Mouse (Mus musculus) liver, postnatal 0 days (tissue): ENCODE data around the gene Rab31. TPM values are rescaled to one million over a fixed set of nuclear protein-coding genes. Genes with fewer than 3 reads are reported as not detected.
A peak's percentile ranks its signal among the peaks of the same experiment; 100 is the strongest.

ENCODE experiments used
- ATAC-seq: fragments of 200-750 bp; cut with Nextera tagmentation; 2 replicates; pipeline ENCODE4 v1.8.0; 2017; ENCODE audit warnings: mild to moderate bottlenecking, moderate library complexity
- DNase-seq: peaks from one replicate; pipeline ENCODE4 v3.0.0-alpha.2; 2016
- H3K27ac ChIP-seq: fragments of 300-500 bp; sonication (generic); 2 replicates; pipeline ENCODE4 v1.5.1; 2014; ENCODE audit warnings: antibody characterized with exemption, moderate library complexity, mild to moderate bottlenecking, low read depth
- H3K27me3 ChIP-seq: fragments of 300-500 bp; sonication (generic); 2 replicates; pipeline ENCODE4 v1.6.1; 2014; ENCODE audit warnings: low read length, control low read depth, mixed read lengths; ENCODE audit not compliant: insufficient read depth
- H3K36me3 ChIP-seq: fragments of 300-500 bp; sonication (generic); replicated peaks from 2 replicates; pipeline ENCODE4 v1.6.1; 2014; ENCODE audit warnings: mild to moderate bottlenecking, control low read depth, low read length, moderate library complexity, mixed read lengths; ENCODE audit not compliant: insufficient read depth
- H3K4me1 ChIP-seq: fragments of 300-500 bp; sonication (generic); 2 replicates; pipeline ENCODE4 v1.6.1; 2014; ENCODE audit warnings: antibody characterized with exemption, mild to moderate bottlenecking, control low read depth; ENCODE audit not compliant: insufficient read depth
- H3K4me2 ChIP-seq: fragments of 300-500 bp; sonication (generic); 2 replicates; pipeline ENCODE4 v1.6.1; 2014; ENCODE audit warnings: low read depth, mild to moderate bottlenecking, low read length, moderate library complexity, mixed read lengths
- H3K4me3 ChIP-seq: fragments of 300-500 bp; sonication (generic); 2 replicates; pipeline ENCODE4 v1.5.1; 2014; ENCODE audit warnings: low read depth, low read length
- H3K9ac ChIP-seq: fragments of 300-500 bp; sonication (generic); replicated peaks from 2 replicates; pipeline ENCODE4 v1.6.1; 2014; ENCODE audit warnings: mild to moderate bottlenecking, moderate library complexity
- H3K9me3 ChIP-seq: fragments of 300-500 bp; sonication (generic); 2 replicates; pipeline ENCODE4 v1.6.1; 2016; ENCODE audit warnings: mild to moderate bottlenecking, control low read depth, low read length, mixed read lengths
- CTCF ChIP-seq: sonication (generic); IDR thresholded peaks from 2 replicates; pipeline ENCODE4 v1.5.1; 2016; ENCODE audit warnings: antibody characterized with exemption, low read depth
- EP300 ChIP-seq: IDR thresholded peaks from 2 replicates; pipeline ENCODE4 v1.6.1; 2016; ENCODE audit warnings: antibody characterized with exemption, low read depth, mild to moderate bottlenecking
- WGBS: fragments of 180-500 bp; shearing (Covaris S2); extraction: QIAGEN DNeasy Blood & Tissue Kit; methylation state at CpG from one replicate; pipeline ENCODE4 v1.1.7; 2014; ENCODE audit not compliant: insufficient replicate concordance; 5-methylcytosine and 5-hydroxymethylcytosine counted together
- polyA plus RNA-seq: library from polyadenylated mRNA; unstranded; fragments of >200 nt; fragmentation: Nextera tagmentation; extraction: Ambion mirVana; gene quantifications from 2 replicates; pipeline ENCODE4 v1.2.1, GENCODE M21; 2015

Gene Rab31
- polyA plus RNA-seq, 1 experiment from 2014 or later: 7.2 TPM

- Histone ChIP-seq H3K4me3 (no peak overlapping the region), H3K27ac (peak overlapping the region; percentile 72), H3K4me2 (no peak overlapping the region), H3K27me3 (no peaks in the 10 kb centered on the region), H3K9me3 (no peaks in the 10 kb centered on the region), H3K4me1 (peaks cover 8% of the 10 kb centered on the region), H3K36me3 (no peaks in the 10 kb centered on the region), H3K9ac (no peak overlapping the region)
- 39% methylated on average over 5 of the region's 5 CpGs for WGBS
- ATAC-seq: no peak
- TF ChIP-seq CTCF: no peak
- peak; percentile 38; the same call in 1 of the 2 replicates for TF ChIP-seq EP300
- no peak for DNase-seq
These were observed 35.4 kb downstream of the Rab31 start for GRCm38 (mm10) chr17:65737175-65737574.

GRCm38 (mm10) chr17:65735088-65735487 lies 37.5 kb downstream of the Rab31 start:
- Histone ChIP-seq H3K9ac (no peak overlapping the region), H3K27me3 (no peaks in the 10 kb centered on the region), H3K36me3 (no peaks in the 10 kb centered on the region), H3K9me3 (no peaks in the 10 kb centered on the region), H3K27ac (no peak overlapping the region), H3K4me1 (peaks cover 13% of the 10 kb centered on the region), H3K4me3 (no peak overlapping the region), H3K4me2 (no peak overlapping the region)
- ATAC-seq (no peak), DNase-seq (no peak)
- 67% methylated on average over 2 of the region's 2 CpGs for WGBS
- no peak for TF ChIP-seq CTCF
- no peak for TF ChIP-seq EP300

- TF ChIP-seq CTCF (no peak), EP300 (no peak)
- ATAC-seq: no peak
- Histone ChIP-seq H3K27me3 (no peaks in the 10 kb centered on the region), H3K36me3 (no peaks in the 10 kb centered on the region), H3K9me3 (no peaks in the 10 kb centered on the region), H3K27ac (no peak overlapping the region), H3K4me3 (no peak overlapping the region), H3K9ac (no peak overlapping the region), H3K4me1 (peaks cover 11% of the 10 kb centered on the region), H3K4me2 (no peak overlapping the region)
- no peak for DNase-seq
- WGBS: 45% methylated on average over 4 of the region's 4 CpGs
These were observed 39.9 kb downstream of the Rab31 start for GRCm38 (mm10) chr17:65732666-65733065.

- Histone ChIP-seq H3K9me3 (no peaks in the 10 kb centered on the region), H3K27ac (no peak overlapping the region), H3K9ac (no peak overlapping the region), H3K4me1 (peaks cover 11% of the 10 kb centered on the region), H3K4me3 (no peak overlapping the region), H3K27me3 (no peaks in the 10 kb centered on the region), H3K4me2 (no peak overlapping the region), H3K36me3 (no peaks in the 10 kb centered on the region)
- TF ChIP-seq EP300 (no peak), CTCF (no peak)
- WGBS: 74% methylated on average over 9 of the region's 9 CpGs
- DNase-seq (no peak), ATAC-seq (no peak)
These were observed 40.8 kb downstream of the Rab31 start for GRCm38 (mm10) chr17:65731710-65732109.

GRCm38 (mm10) chr17:65729945-65730741 lies 42.4 kb downstream of the Rab31 start:
- WGBS: 42% methylated on average over 13 of the region's 16 CpGs
- Histone ChIP-seq H3K27me3 (no peaks in the 10 kb centered on the region), H3K4me1 (peaks cover 8% of the 10 kb centered on the region; the same call in 1 of the 2 replicates), H3K4me3 (no peak overlapping the region), H3K9me3 (no peaks in the 10 kb centered on the region), H3K27ac (peak overlapping the region; percentile 86), H3K9ac (no peak overlapping the region), H3K36me3 (no peaks in the 10 kb centered on the region), H3K4me2 (peak overlapping the region; percentile 30; the same call in 1 of the 2 replicates)
- DNase-seq: no peak
- ATAC-seq: peak; percentile 56
- TF ChIP-seq CTCF: no peak
- TF ChIP-seq EP300: no peak; the same call in 1 of the 2 replicates

- DNase-seq: no peak
- no peak for ATAC-seq
- H3K9me3 ChIP-seq: no peaks in the 10 kb centered on the region
These were observed 45.8 kb downstream of the Rab31 start for GRCm38 (mm10) chr17:65726755-65727154.

More at GRCm38 (mm10) chr17:65726755-65727154, 45.8 kb downstream of the Rab31 start:
- 57% methylated on average over 5 of the region's 5 CpGs for WGBS
- Histone ChIP-seq H3K4me1 (peaks cover 12% of the 10 kb centered on the region), H3K36me3 (no peaks in the 10 kb centered on the region), H3K4me2 (no peak overlapping the region), H3K9ac (no peak overlapping the region), H3K27me3 (no peaks in the 10 kb centered on the region), H3K4me3 (no peak overlapping the region), H3K27ac (peak overlapping the region; percentile 53)
- TF ChIP-seq EP300 (no peak), CTCF (no peak)
